Mouse (Mus musculus) midbrain, embryonic 16.5 days (tissue): ENCODE data around the gene Arhgap23. TPM values are rescaled to one million over a fixed set of nuclear protein-coding genes. Genes with fewer than 3 reads are reported as not detected.

Source experiments
- ATAC-seq: fragments of 200-750 bp; cut with Nextera tagmentation; 2 replicates; pipeline ENCODE4 v1.8.0; 2017; ENCODE audit warnings: moderate TSS enrichment
- H3K27ac ChIP-seq: fragments of 300-500 bp; sonication (generic); 2 replicates; pipeline ENCODE4 v1.5.1; 2014; ENCODE audit warnings: mild to moderate bottlenecking, low read length, mixed read lengths
- H3K27me3 ChIP-seq: fragments of 300-500 bp; sonication (generic); 2 replicates; pipeline ENCODE4 v1.6.1; 2014; ENCODE audit warnings: low read depth, low read length, mixed read lengths; ENCODE audit not compliant: control insufficient read depth, insufficient read depth
- H3K36me3 ChIP-seq: fragments of 300-500 bp; sonication (generic); 2 replicates; pipeline ENCODE4 v1.6.1; 2014; ENCODE audit warnings: mild to moderate bottlenecking, low read length, moderate library complexity, mixed read lengths; ENCODE audit not compliant: control insufficient read depth, insufficient read depth
- H3K4me1 ChIP-seq: fragments of 300-500 bp; sonication (generic); 2 replicates; pipeline ENCODE4 v1.6.1; 2014; ENCODE audit warnings: mild to moderate bottlenecking, low read length, mixed read lengths; ENCODE audit not compliant: control insufficient read depth, insufficient read depth
- H3K4me2 ChIP-seq: fragments of 300-500 bp; sonication (generic); 2 replicates; pipeline ENCODE4 v1.6.1; 2014; ENCODE audit warnings: mild to moderate bottlenecking, low read length, mixed read lengths
- H3K4me3 ChIP-seq: fragments of 300-500 bp; sonication (generic); 2 replicates; pipeline ENCODE4 v1.5.1; 2014; ENCODE audit warnings: low read depth, mild to moderate bottlenecking, low read length, moderate library complexity, mixed read lengths
- H3K9ac ChIP-seq: fragments of 300-500 bp; sonication (generic); 2 replicates; pipeline ENCODE4 v1.6.1; 2014; ENCODE audit warnings: low read depth, low read length, mixed read lengths
- H3K9me3 ChIP-seq: fragments of 300-500 bp; sonication (generic); replicated peaks from 2 replicates; pipeline ENCODE4 v1.6.1; 2014; ENCODE audit warnings: mild to moderate bottlenecking, low read length, mixed read lengths; ENCODE audit not compliant: control insufficient read depth, poor library complexity, severe bottlenecking
- WGBS: fragments of 180-500 bp; shearing (Covaris S2); extraction: QIAGEN DNeasy Blood & Tissue Kit; methylation state at CpG from one replicate; pipeline ENCODE4 v1.1.7; 2014; 5-methylcytosine and 5-hydroxymethylcytosine counted together
- polyA plus RNA-seq: library from polyadenylated mRNA; unstranded; fragments of >200 nt; fragmentation: Nextera tagmentation; extraction: Ambion mirVana; gene quantifications from 2 replicates; pipeline ENCODE4 v1.2.1, GENCODE M21; 2015

Gene Arhgap23
- polyA plus RNA-seq, 1 experiment from 2014 or later: 8.6 TPM

GRCm38 (mm10) chr11:97387811-97388210 lies 27.5 kb upstream of the Arhgap23 start:
- ATAC-seq: no peak
- no peak overlapping the region for H3K9ac ChIP-seq
- H3K4me3 ChIP-seq: no peak overlapping the region
- no peaks in the 10 kb centered on the region for H3K27me3 ChIP-seq
- H3K27ac ChIP-seq: no peak overlapping the region
- no peaks in the 10 kb centered on the region for H3K9me3 ChIP-seq
- H3K36me3 ChIP-seq: peaks cover 34% of the 10 kb centered on the region
- H3K4me1 ChIP-seq: no peaks in the 10 kb centered on the region
- H3K4me2 ChIP-seq: no peak overlapping the region
- WGBS: 91% methylated on average over 2 of the region's 2 CpGs

GRCm38 (mm10) chr11:97389127-97389526 lies 26.2 kb upstream of the Arhgap23 start:
- WGBS: 89% methylated on average over 8 of the region's 8 CpGs
- no peaks in the 10 kb centered on the region for H3K4me1 ChIP-seq
- no peak overlapping the region for H3K4me2 ChIP-seq
- no peak overlapping the region for H3K9ac ChIP-seq
- peaks cover 35% of the 10 kb centered on the region for H3K36me3 ChIP-seq
- H3K4me3 ChIP-seq: no peak overlapping the region
- no peak overlapping the region for H3K27ac ChIP-seq
- no peak for ATAC-seq
- H3K9me3 ChIP-seq: no peaks in the 10 kb centered on the region
- no peaks in the 10 kb centered on the region for H3K27me3 ChIP-seq

GRCm38 (mm10) chr11:97393658-97394057 lies 21.7 kb upstream of the Arhgap23 start:
- peaks cover 46% of the 10 kb centered on the region for H3K36me3 ChIP-seq

GRCm38 (mm10) chr11:97394146-97394545 lies 21.2 kb upstream of the Arhgap23 start:
- Histone ChIP-seq H3K36me3 (peaks cover 46% of the 10 kb centered on the region), H3K27me3 (no peaks in the 10 kb centered on the region), H3K9ac (no peak overlapping the region), H3K4me1 (no peaks in the 10 kb centered on the region), H3K4me3 (no peak overlapping the region), H3K27ac (no peak overlapping the region), H3K4me2 (no peak overlapping the region), H3K9me3 (no peaks in the 10 kb centered on the region)
- no peak for ATAC-seq
- 82% methylated on average over 11 of the region's 11 CpGs for WGBS

More at GRCm38 (mm10) chr11:97393658-97394057, 21.7 kb upstream of the Arhgap23 start:
- no peaks in the 10 kb centered on the region for H3K9me3 ChIP-seq
- H3K4me1 ChIP-seq: no peaks in the 10 kb centered on the region
- no peak overlapping the region for H3K9ac ChIP-seq
- no peak overlapping the region for H3K27ac ChIP-seq
- 77% methylated on average over 11 of the region's 11 CpGs for WGBS
- ATAC-seq: no peak
- no peak overlapping the region for H3K4me3 ChIP-seq
- no peak overlapping the region for H3K4me2 ChIP-seq
- H3K27me3 ChIP-seq: no peaks in the 10 kb centered on the region

- ATAC-seq: no peak
- H3K9me3 ChIP-seq: no peaks in the 10 kb centered on the region
- no peak overlapping the region for H3K4me2 ChIP-seq
- H3K9ac ChIP-seq: no peak overlapping the region
- WGBS: 70% methylated on average over 2 of the region's 2 CpGs
- H3K4me3 ChIP-seq: no peak overlapping the region
- no peak overlapping the region for H3K27ac ChIP-seq
- H3K36me3 ChIP-seq: peaks cover 23% of the 10 kb centered on the region
- no peaks in the 10 kb centered on the region for H3K27me3 ChIP-seq
- peaks cover 7% of the 10 kb centered on the region for H3K4me1 ChIP-seq
Observed at GRCm38 (mm10) chr11:97398506-97398905, 16.8 kb upstream of the Arhgap23 start.

GRCm38 (mm10) chr11:97399958-97400710 lies 15.2 kb upstream of the Arhgap23 start:
- peak overlapping the region; percentile 72 for H3K27ac ChIP-seq
- ATAC-seq: peak; percentile 61
- H3K36me3 ChIP-seq: peaks cover 10% of the 10 kb centered on the region; the same call in 1 of the 2 replicates
- H3K9me3 ChIP-seq: no peaks in the 10 kb centered on the region
- 3% methylated on average over 23 of the region's 23 CpGs for WGBS
- H3K27me3 ChIP-seq: no peaks in the 10 kb centered on the region
- H3K4me1 ChIP-seq: peaks cover 9% of the 10 kb centered on the region
- H3K4me2 ChIP-seq: peak overlapping the region; percentile 82
- peak overlapping the region; percentile 59; the same call in 1 of the 2 replicates for H3K9ac ChIP-seq
- H3K4me3 ChIP-seq: peak overlapping the region; percentile 42

GRCm38 (mm10) chr11:97401082-97401481 lies 14.3 kb upstream of the Arhgap23 start:
- Histone ChIP-seq H3K4me3 (no peak overlapping the region), H3K4me2 (peak overlapping the region; percentile 82), H3K27me3 (no peaks in the 10 kb centered on the region), H3K9me3 (no peaks in the 10 kb centered on the region), H3K4me1 (peaks cover 18% of the 10 kb centered on the region), H3K27ac (peak overlapping the region; percentile 43), H3K9ac (peak overlapping the region; percentile 59; the same call in 1 of the 2 replicates), H3K36me3 (peaks cover 5% of the 10 kb centered on the region; the same call in 1 of the 2 replicates)
- WGBS: 13% methylated on average over 6 of the region's 6 CpGs
- no peak for ATAC-seq

- ATAC-seq: no peak
- no peaks in the 10 kb centered on the region for H3K36me3 ChIP-seq
- H3K27me3 ChIP-seq: no peaks in the 10 kb centered on the region
- peaks cover 26% of the 10 kb centered on the region for H3K4me1 ChIP-seq
- H3K4me2 ChIP-seq: no peak overlapping the region
- no peak overlapping the region for H3K9ac ChIP-seq
- peak overlapping the region; percentile 43; the same call in 1 of the 2 replicates for H3K27ac ChIP-seq
- no peak overlapping the region for H3K4me3 ChIP-seq
- no peaks in the 10 kb centered on the region for H3K9me3 ChIP-seq
- 89% methylated on average over 3 of the region's 3 CpGs for WGBS
Observed at GRCm38 (mm10) chr11:97401686-97402435, 13.5 kb upstream of the Arhgap23 start.

- peaks cover 28% of the 10 kb centered on the region for H3K4me1 ChIP-seq
- no peaks in the 10 kb centered on the region for H3K36me3 ChIP-seq
- no peaks in the 10 kb centered on the region for H3K9me3 ChIP-seq
- no peak overlapping the region for H3K4me2 ChIP-seq
- H3K4me3 ChIP-seq: no peak overlapping the region
- H3K27me3 ChIP-seq: no peaks in the 10 kb centered on the region
- H3K9ac ChIP-seq: no peak overlapping the region
- no peak overlapping the region for H3K27ac ChIP-seq
- 22% methylated on average over 2 of the region's 2 CpGs for WGBS
- ATAC-seq: no peak
Observed at GRCm38 (mm10) chr11:97402746-97403145, 12.6 kb upstream of the Arhgap23 start.
